Mouse (Mus musculus): ENCODE measurements around the gene Mtmr12. TPM values are rescaled to one million over a fixed set of nuclear protein-coding genes. Genes with fewer than 3 reads are reported as not detected.
A peak's percentile ranks its signal among the peaks of the same experiment; 100 is the strongest.
"Not testable (repeated sequence)": the region's sequence is repeated elsewhere in the genome, so short reads cannot be mapped to it uniquely, and the experiment has no call there.

Gene Mtmr12
- polyA plus RNA-seq, 1 experiment from 2014 or later, result 21.1 TPM

DNA sequence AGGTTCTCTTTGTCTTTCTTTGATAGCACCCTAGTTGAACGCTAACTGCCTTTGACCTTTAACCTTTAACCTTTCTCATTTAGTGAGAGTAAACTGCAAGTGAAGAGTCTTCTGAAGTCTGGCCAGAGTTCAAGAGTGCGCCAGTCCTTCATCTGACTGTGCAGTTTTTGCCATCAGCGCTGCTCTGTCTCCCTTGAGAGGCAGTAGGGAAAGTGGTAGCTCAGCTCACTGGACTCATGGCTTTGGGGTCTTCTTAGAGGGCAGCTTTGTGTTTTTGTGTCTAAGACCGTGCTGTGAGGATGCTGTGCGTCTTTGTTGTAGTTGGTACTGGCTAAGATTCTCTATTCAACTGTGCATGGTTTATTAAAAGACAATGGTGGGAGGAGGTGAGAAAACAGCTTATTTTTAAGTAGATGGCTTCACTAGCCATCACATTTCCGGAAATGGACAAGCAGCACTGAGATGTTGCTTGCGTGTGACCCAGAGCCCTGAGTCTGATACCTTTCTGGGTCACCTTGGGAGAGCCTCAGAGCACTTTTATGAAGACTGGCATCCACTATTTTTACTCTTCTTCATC lies 1.9 kb downstream of the Mtmr12 start:
- no peak overlapping the region for H3K27ac ChIP-seq (ENCODE audit: low read length)
- H3K36me3 ChIP-seq (ENCODE audit: control insufficient read depth, insufficient read depth, low read length), result no peaks in the 10 kb centered on the region
- 63% methylated on average over 7 of the region's 7 CpGs for WGBS
- no peak overlapping the region; the same call in 1 of the 2 replicates for H3K4me3 ChIP-seq (ENCODE audit: low read length)
- no peak for ATAC-seq (ENCODE audit: low read depth)
- peaks cover 36% of the 10 kb centered on the region for H3K4me1 ChIP-seq (replicated peaks; ENCODE audit: control insufficient read depth, insufficient read depth, low read length)
- peak overlapping the region; percentile 75 for H3K4me2 ChIP-seq (ENCODE audit: low read depth, low read length)
- H3K9ac ChIP-seq (ENCODE audit: low read length), result no peak overlapping the region; the same call in 1 of the 2 replicates
- H3K9me3 ChIP-seq (ENCODE audit: control insufficient read depth, low read length), result no peaks in the 10 kb centered on the region
- no peaks in the 10 kb centered on the region for H3K27me3 ChIP-seq (ENCODE audit: control insufficient read depth, insufficient read depth, low read depth, low read length)

DNA sequence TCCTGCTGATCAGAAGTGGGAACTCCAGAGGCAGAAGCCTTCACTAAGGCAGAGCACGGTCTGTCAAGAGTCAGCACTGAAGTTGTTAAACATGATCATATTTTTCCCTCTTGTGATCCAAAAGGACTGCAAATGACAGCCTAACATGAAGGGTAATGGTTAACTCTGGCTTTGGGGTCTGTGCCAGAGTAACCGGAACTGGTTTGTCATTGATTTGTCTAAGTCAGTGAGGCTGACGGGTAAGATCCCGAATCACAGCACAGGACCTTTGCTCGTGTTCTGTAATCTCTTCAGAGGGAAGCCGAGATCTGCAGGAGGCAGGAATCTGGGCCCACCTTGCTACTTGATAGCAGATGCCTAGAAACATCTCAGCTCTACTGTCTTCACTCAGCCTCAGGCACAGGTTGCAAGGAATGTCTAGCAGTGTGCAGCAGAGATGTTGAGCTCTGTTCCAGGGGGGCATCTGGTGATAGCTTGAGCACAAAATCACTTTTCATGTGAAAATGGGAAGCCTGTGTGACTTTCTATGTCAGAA lies 2.8 kb downstream of the Mtmr12 start:
- Histone ChIP-seq H3K27me3 (ENCODE audit: control insufficient read depth, insufficient read depth, low read depth, low read length) (no peaks in the 10 kb centered on the region), H3K27ac (ENCODE audit: low read length) (peak overlapping the region; percentile 18; the same call in 1 of the 2 replicates), H3K9ac (ENCODE audit: low read length) (no peak overlapping the region), H3K36me3 (ENCODE audit: control insufficient read depth, insufficient read depth, low read length) (no peaks in the 10 kb centered on the region), H3K4me3 (ENCODE audit: low read length) (no peak overlapping the region), H3K4me1 (replicated peaks; ENCODE audit: control insufficient read depth, insufficient read depth, low read length) (peaks cover 36% of the 10 kb centered on the region), H3K9me3 (ENCODE audit: control insufficient read depth, low read length) (no peaks in the 10 kb centered on the region), H3K4me2 (ENCODE audit: low read depth, low read length) (0 out of 2 replicates have a peak overlapping the region, but pooled peaks have one; percentile 8)
- 42% methylated on average over 6 of the region's 6 CpGs for WGBS
- ATAC-seq (ENCODE audit: low read depth), result no peak

DNA sequence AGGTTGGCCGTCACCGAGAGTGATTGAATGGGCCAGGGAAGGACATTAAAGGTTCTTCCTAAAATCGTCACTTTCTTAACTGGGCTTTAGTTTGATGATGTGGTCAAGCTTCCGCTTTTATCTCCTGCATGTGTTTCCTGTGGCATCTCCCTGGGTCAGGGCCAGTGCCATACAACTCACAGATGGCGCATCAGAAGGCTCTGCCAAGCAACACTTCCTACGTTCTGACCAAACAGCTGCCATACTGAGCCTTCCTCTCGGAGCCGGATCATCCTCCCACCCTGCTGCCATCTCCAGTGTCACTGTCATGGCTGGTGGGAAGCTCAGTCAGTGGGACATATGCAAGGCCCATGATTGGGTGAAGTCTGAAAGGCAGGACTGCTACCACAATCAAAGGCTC lies 6.7 kb downstream of the Mtmr12 start:
- no peak for ATAC-seq (ENCODE audit: low read depth)
- Histone ChIP-seq H3K4me2 (ENCODE audit: low read depth, low read length) (no peak overlapping the region), H3K27ac (ENCODE audit: low read length) (no peak overlapping the region), H3K27me3 (ENCODE audit: control insufficient read depth, insufficient read depth, low read depth, low read length) (no peaks in the 10 kb centered on the region), H3K36me3 (ENCODE audit: control insufficient read depth, insufficient read depth, low read length) (no peaks in the 10 kb centered on the region), H3K4me1 (replicated peaks; ENCODE audit: control insufficient read depth, insufficient read depth, low read length) (peaks cover 20% of the 10 kb centered on the region), H3K9ac (ENCODE audit: low read length) (no peak overlapping the region), H3K4me3 (ENCODE audit: low read length) (no peak overlapping the region), H3K9me3 (ENCODE audit: control insufficient read depth, low read length) (no peaks in the 10 kb centered on the region)
- WGBS, result 66% methylated on average over 8 of the region's 8 CpGs

DNA sequence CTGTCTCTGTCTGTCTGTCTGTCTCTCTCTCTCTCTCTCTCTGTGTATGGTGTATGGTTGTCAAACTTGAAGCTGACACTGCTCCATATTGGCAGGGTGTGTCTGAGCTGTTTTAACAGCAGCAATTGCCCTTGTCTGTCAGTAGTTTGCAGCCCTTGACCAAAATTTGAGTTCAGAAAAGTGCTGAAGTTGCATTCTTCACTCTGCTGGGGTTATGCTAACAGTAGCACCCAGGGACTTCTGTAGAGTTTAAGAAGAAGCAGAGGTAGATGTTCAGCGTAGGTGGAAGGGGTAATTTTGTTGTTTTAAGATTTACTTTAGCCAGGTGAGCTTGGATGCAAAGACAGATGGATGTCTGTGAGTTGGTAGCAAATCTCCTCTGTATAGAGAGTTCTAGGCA lies 7.4 kb downstream of the Mtmr12 start:
- Histone ChIP-seq H3K9ac (ENCODE audit: low read length) (no peak overlapping the region), H3K4me3 (ENCODE audit: low read length) (no peak overlapping the region), H3K4me1 (replicated peaks; ENCODE audit: control insufficient read depth, insufficient read depth, low read length) (peaks cover 13% of the 10 kb centered on the region), H3K27me3 (ENCODE audit: control insufficient read depth, insufficient read depth, low read depth, low read length) (no peaks in the 10 kb centered on the region), H3K4me2 (ENCODE audit: low read depth, low read length) (no peak overlapping the region), H3K36me3 (ENCODE audit: control insufficient read depth, insufficient read depth, low read length) (no peaks in the 10 kb centered on the region), H3K9me3 (ENCODE audit: control insufficient read depth, low read length) (no peaks in the 10 kb centered on the region), H3K27ac (ENCODE audit: low read length) (no peak overlapping the region)
- ATAC-seq (ENCODE audit: low read depth), result no peak
- WGBS, result 83% methylated on average over 1 of the region's 1 CpGs

DNA sequence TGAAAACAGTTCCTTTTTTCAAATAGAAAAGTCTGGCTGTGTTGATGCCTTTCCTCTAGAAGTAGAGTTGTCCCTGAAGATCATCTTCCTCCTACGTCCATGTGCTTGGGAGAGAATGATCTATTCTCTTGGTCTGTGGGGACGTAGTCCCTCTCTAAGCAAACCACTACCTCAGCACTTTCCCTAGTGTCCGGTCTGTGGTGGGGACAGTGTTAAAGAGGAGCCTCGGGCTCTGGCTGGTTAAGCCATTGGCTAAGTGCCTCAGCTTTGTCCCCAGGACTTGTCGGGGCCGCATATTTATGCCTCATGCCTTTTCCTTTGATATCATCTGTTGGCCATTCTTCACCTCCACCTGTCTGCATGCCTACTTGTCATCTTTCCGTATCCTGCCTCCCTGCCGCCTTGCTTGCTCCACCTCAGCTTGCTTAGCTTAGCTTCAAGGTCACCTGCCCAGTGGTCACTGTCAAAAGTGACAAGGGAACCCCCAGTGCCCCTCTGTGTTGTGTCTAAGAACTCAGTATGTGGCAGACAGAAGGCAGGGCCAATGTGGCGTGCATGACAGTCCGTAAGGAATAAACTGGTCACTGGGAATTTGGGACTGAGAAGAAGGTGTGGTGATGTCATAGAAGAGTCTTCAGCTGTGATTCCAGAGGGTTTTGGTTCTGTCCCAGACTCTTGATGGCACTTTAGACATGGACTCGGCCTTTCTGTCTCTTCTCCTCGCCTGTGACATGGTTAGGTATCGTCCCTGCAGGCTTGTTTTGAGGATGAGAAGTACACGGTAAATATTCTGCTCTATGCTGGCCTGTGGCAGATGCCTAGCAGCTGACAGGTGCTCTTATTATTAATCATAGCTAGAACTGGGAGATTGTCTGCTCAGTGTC lies 9.9 kb downstream of the Mtmr12 start:
- WGBS, result 76% methylated on average over 14 of the region's 14 CpGs
- Histone ChIP-seq H3K4me2 (ENCODE audit: low read depth, low read length) (no peak overlapping the region), H3K27me3 (ENCODE audit: control insufficient read depth, insufficient read depth, low read depth, low read length) (no peaks in the 10 kb centered on the region), H3K4me3 (ENCODE audit: low read length) (no peak overlapping the region), H3K9me3 (ENCODE audit: control insufficient read depth, low read length) (no peaks in the 10 kb centered on the region), H3K27ac (ENCODE audit: low read length) (no peak overlapping the region), H3K4me1 (replicated peaks; ENCODE audit: control insufficient read depth, insufficient read depth, low read length) (peaks cover 15% of the 10 kb centered on the region; the same call in 1 of the 2 replicates), H3K9ac (ENCODE audit: low read length) (no peak overlapping the region), H3K36me3 (ENCODE audit: control insufficient read depth, insufficient read depth, low read length) (no peaks in the 10 kb centered on the region)
- no peak for ATAC-seq (ENCODE audit: low read depth)

DNA sequence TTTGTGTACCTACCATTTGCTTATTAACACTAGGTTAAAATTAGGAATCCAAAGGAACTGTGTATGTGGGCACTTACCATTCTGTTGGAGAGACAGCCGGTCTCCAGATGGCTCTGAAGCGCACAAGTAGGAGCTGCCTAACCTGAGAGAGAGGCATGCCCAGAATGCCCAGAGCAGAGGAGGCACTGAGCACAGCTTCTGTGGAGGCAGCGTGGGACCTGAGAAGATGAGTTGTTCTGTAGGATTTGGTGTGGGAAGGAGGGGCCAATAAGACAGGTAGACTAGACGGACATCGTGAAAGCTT lies 10.5 kb downstream of the Mtmr12 start:
- no peak for ATAC-seq (ENCODE audit: low read depth)
- H3K4me2 ChIP-seq (ENCODE audit: low read depth, low read length), result no peak overlapping the region
- H3K36me3 ChIP-seq (ENCODE audit: control insufficient read depth, insufficient read depth, low read length), result no peaks in the 10 kb centered on the region
- H3K27ac ChIP-seq (ENCODE audit: low read length), result no peak overlapping the region
- H3K27me3 ChIP-seq (ENCODE audit: control insufficient read depth, insufficient read depth, low read depth, low read length), result no peaks in the 10 kb centered on the region
- 95% methylated on average over 5 of the region's 5 CpGs for WGBS
- no peak overlapping the region for H3K4me3 ChIP-seq (ENCODE audit: low read length)
- no peak overlapping the region for H3K9ac ChIP-seq (ENCODE audit: low read length)
- peaks cover 15% of the 10 kb centered on the region; the same call in 1 of the 2 replicates for H3K4me1 ChIP-seq (replicated peaks; ENCODE audit: control insufficient read depth, insufficient read depth, low read length)
- H3K9me3 ChIP-seq (ENCODE audit: control insufficient read depth, low read length), result no peaks in the 10 kb centered on the region

DNA sequence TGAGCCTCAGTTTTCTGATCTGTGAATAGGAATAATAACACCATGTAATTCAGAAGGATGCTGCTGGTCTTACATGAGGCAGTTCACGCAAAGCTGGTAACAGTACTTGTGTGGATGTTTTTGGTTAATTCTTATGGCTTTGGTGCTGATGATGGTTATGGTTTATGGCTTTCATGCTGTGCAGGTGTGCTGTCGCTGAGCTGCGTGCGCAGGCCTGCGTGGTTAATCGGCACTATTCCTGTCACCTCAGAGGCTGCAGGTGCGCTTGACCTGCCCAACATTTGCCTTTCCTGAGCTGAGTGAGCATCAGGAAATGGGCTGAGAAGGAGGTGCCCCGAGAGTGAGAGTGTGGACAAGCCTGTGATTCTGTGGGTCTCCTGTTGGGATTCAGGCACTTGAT lies 11.3 kb downstream of the Mtmr12 start:
- H3K9me3 ChIP-seq (ENCODE audit: control insufficient read depth, low read length), result no peaks in the 10 kb centered on the region
- no peaks in the 10 kb centered on the region for H3K27me3 ChIP-seq (ENCODE audit: control insufficient read depth, insufficient read depth, low read depth, low read length)
- peaks cover 15% of the 10 kb centered on the region; the same call in 1 of the 2 replicates for H3K4me1 ChIP-seq (replicated peaks; ENCODE audit: control insufficient read depth, insufficient read depth, low read length)
- no peak overlapping the region for H3K4me3 ChIP-seq (ENCODE audit: low read length)
- no peak overlapping the region for H3K9ac ChIP-seq (ENCODE audit: low read length)
- ATAC-seq (ENCODE audit: low read depth), result no peak
- H3K27ac ChIP-seq (ENCODE audit: low read length), result no peak overlapping the region
- H3K36me3 ChIP-seq (ENCODE audit: control insufficient read depth, insufficient read depth, low read length), result no peaks in the 10 kb centered on the region
- H3K4me2 ChIP-seq (ENCODE audit: low read depth, low read length), result no peak overlapping the region
- WGBS, result 86% methylated on average over 8 of the region's 8 CpGs

DNA sequence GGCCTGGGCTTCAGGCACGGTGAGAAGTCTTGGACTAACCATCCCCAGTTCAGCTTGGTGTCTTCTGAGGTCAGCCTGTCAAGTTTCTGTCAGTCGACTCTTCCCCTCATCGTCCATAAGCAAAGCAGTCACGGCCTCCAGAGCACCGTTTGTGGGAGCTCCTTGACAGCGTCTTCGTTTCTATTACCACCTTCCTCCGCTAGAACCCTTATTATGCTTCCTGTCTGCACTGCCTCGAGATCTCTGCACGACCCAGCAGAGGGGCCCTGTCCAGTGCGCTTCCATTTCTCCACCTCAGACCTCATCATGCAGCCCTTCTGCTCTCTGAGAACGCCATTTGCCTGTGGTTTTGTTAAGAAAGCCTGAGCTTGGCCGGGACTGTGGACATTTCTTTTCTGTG lies 12.0 kb downstream of the Mtmr12 start:
- 61% methylated on average over 13 of the region's 13 CpGs for WGBS
- Histone ChIP-seq H3K4me1 (replicated peaks; ENCODE audit: control insufficient read depth, insufficient read depth, low read length) (peaks cover 14% of the 10 kb centered on the region; the same call in 1 of the 2 replicates), H3K36me3 (ENCODE audit: control insufficient read depth, insufficient read depth, low read length) (no peaks in the 10 kb centered on the region), H3K27me3 (ENCODE audit: control insufficient read depth, insufficient read depth, low read depth, low read length) (no peaks in the 10 kb centered on the region), H3K27ac (ENCODE audit: low read length) (no peak overlapping the region), H3K9ac (ENCODE audit: low read length) (no peak overlapping the region), H3K4me3 (ENCODE audit: low read length) (no peak overlapping the region), H3K4me2 (ENCODE audit: low read depth, low read length) (no peak overlapping the region), H3K9me3 (ENCODE audit: control insufficient read depth, low read length) (no peaks in the 10 kb centered on the region)
- no peak for ATAC-seq (ENCODE audit: low read depth)

DNA sequence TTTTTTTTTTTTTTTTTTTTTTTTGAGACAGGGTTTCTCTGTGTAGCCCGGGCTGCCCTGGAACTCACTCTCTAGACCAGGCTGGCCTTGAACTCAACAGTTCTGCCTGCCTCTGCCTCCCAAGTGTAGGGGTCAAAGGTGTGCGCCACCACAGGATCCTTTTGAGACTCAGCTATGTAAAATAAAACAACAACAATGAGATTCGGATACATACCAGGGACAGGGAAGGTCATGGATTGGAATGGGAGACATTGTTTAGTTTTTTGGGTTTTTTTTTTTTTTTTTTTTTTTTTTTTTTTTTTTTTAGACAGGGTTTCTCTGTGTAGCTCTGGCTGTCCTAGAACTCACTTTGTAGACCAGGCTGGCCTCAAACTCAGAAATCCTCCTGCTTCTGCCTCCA lies 12.5 kb downstream of the Mtmr12 start:
- H3K27ac ChIP-seq (ENCODE audit: low read length), result not testable (repeated sequence)

More for the DNA sequence above, 12.5 kb downstream of the Mtmr12 start:
- 85% methylated on average over 3 of the region's 3 CpGs for WGBS
- peaks cover 19% of the 10 kb centered on the region for H3K4me1 ChIP-seq (replicated peaks; ENCODE audit: control insufficient read depth, insufficient read depth, low read length)
- H3K9ac ChIP-seq (ENCODE audit: low read length); H3K4me2 ChIP-seq (ENCODE audit: low read depth, low read length); ATAC-seq (ENCODE audit: low read depth); H3K4me3 ChIP-seq (ENCODE audit: low read length); H3K9me3 ChIP-seq (ENCODE audit: control insufficient read depth, low read length); H3K36me3 ChIP-seq (ENCODE audit: control insufficient read depth, insufficient read depth, low read length); H3K27me3 ChIP-seq (ENCODE audit: control insufficient read depth, insufficient read depth, low read depth, low read length): not testable (repeated sequence)
